Mouse (Mus musculus) B cell, adult 2 months (primary cell): ENCODE measurements around the gene Rtl6.

Source experiments
- DNase-seq, 2 experiments: peaks; one replicate each; pipeline ENCODE4 v3.0.0; 2022

Gene Rtl6

GRCm38 (mm10) chr15:84557189-84557921 is at the start of gene Rtl6:
Rtl6 (minus strand) TSS chr15:84557823.
- DNase-seq = peak; percentile 83 to 87

GRCm38 (mm10) chr15:84603267-84603963 is 45.8 kb upstream of the Rtl6 start:
- no peak for DNase-seq

GRCm38 (mm10) chr15:84600977-84601595 is 43.5 kb upstream of the Rtl6 start:
- DNase-seq = no peak

GRCm38 (mm10) chr15:84598911-84599310 is 41.3 kb upstream of the Rtl6 start:
- peak in 1 of 2 experiments; percentile 27 for DNase-seq

GRCm38 (mm10) chr15:84597816-84598215 is 40.2 kb upstream of the Rtl6 start:
- DNase-seq = no peak

- DNase-seq = no peak
Observed at GRCm38 (mm10) chr15:84597021-84597420, 39.4 kb upstream of the Rtl6 start.

- no peak for DNase-seq
Observed at GRCm38 (mm10) chr15:84595241-84595945, 37.8 kb upstream of the Rtl6 start.

- peak; percentile 38 to 40 for DNase-seq
Observed at GRCm38 (mm10) chr15:84593514-84593913, 35.9 kb upstream of the Rtl6 start.

- no peak for DNase-seq
Observed at GRCm38 (mm10) chr15:84592240-84592639, 34.6 kb upstream of the Rtl6 start.

- no peak for DNase-seq
Observed at GRCm38 (mm10) chr15:84591573-84592139, 34.0 kb upstream of the Rtl6 start.

GRCm38 (mm10) chr15:84588371-84588821 is 30.8 kb upstream of the Rtl6 start:
- DNase-seq = no peak

GRCm38 (mm10) chr15:84578607-84579006 is 21.0 kb upstream of the Rtl6 start:
- DNase-seq = no peak

GRCm38 (mm10) chr15:84577019-84577418 is 19.4 kb upstream of the Rtl6 start:
- peak; percentile 79 to 81 for DNase-seq

GRCm38 (mm10) chr15:84566568-84567110 is 9.0 kb upstream of the Rtl6 start:
- no peak for DNase-seq

- no peak for DNase-seq
Observed at GRCm38 (mm10) chr15:84561501-84561900, 3.9 kb upstream of the Rtl6 start.

- DNase-seq = no peak
Observed at GRCm38 (mm10) chr15:84556674-84557073, 949 bp downstream of the Rtl6 start.

GRCm38 (mm10) chr15:84551065-84551464 is 6.6 kb downstream of the Rtl6 start:
- DNase-seq = peak; percentile 13 to 20

GRCm38 (mm10) chr15:84549291-84549797 is 8.3 kb downstream of the Rtl6 start:
- no peak for DNase-seq

GRCm38 (mm10) chr15:84546028-84546427 is 11.6 kb downstream of the Rtl6 start:
- no peak for DNase-seq

GRCm38 (mm10) chr15:84541175-84541574 is 16.4 kb downstream of the Rtl6 start:
- DNase-seq = no peak

- no peak for DNase-seq
Observed at GRCm38 (mm10) chr15:84538974-84539588, 18.5 kb downstream of the Rtl6 start.

- DNase-seq = peak; percentile 48 to 53
Observed at GRCm38 (mm10) chr15:84537117-84537516, 20.5 kb downstream of the Rtl6 start.
